Mouse (Mus musculus) liver, embryonic 12.5 days (tissue): ENCODE measurements at regions not wholly inside any gene's neighbourhood (a gene's known extent, or its start where the extent isn't known, plus 50 kb on each side); places are given as distances from the start of the nearest gene placed in this dataset.

Experiments
- ATAC-seq: fragments of 200-750 bp; cut with Nextera tagmentation; 2 replicates; pipeline ENCODE4 v1.8.0; 2017; ENCODE audit warnings: moderate number of reproducible peaks, mild to moderate bottlenecking, moderate library complexity
- H3K27ac ChIP-seq: fragments of 300-500 bp; sonication (generic); 2 replicates; pipeline ENCODE4 v1.5.1; 2016; ENCODE audit warnings: mild to moderate bottlenecking
- H3K27me3 ChIP-seq: fragments of 300-500 bp; sonication (generic); replicated peaks from 2 replicates; pipeline ENCODE4 v1.6.1; 2016; ENCODE audit warnings: mild to moderate bottlenecking, moderate library complexity
- H3K36me3 ChIP-seq: fragments of 300-500 bp; sonication (generic); 2 replicates; pipeline ENCODE4 v1.6.1; 2016; ENCODE audit warnings: mild to moderate bottlenecking, moderate library complexity
- H3K4me1 ChIP-seq: fragments of 300-500 bp; sonication (generic); 2 replicates; pipeline ENCODE4 v1.6.1; 2016
- H3K4me2 ChIP-seq: fragments of 300-500 bp; sonication (generic); 2 replicates; pipeline ENCODE4 v1.6.1; 2016; ENCODE audit warnings: mild to moderate bottlenecking, moderate library complexity
- H3K4me3 ChIP-seq: fragments of 300-500 bp; sonication (generic); 2 replicates; pipeline ENCODE4 v1.5.1; 2016; ENCODE audit warnings: mild to moderate bottlenecking, moderate library complexity
- H3K9ac ChIP-seq: fragments of 300-500 bp; sonication (generic); 2 replicates; pipeline ENCODE4 v1.6.1; 2016; ENCODE audit warnings: mild to moderate bottlenecking, moderate library complexity
- H3K9me3 ChIP-seq: fragments of 300-500 bp; sonication (generic); replicated peaks from 2 replicates; pipeline ENCODE4 v1.6.1; 2016; ENCODE audit warnings: mild to moderate bottlenecking, moderate library complexity
- WGBS: fragments of 180-500 bp; shearing (Covaris S2); methylation state at CpG from one replicate; pipeline ENCODE4 v1.1.7; 2016; ENCODE audit not compliant: insufficient replicate concordance; 5-methylcytosine and 5-hydroxymethylcytosine counted together

DNA sequence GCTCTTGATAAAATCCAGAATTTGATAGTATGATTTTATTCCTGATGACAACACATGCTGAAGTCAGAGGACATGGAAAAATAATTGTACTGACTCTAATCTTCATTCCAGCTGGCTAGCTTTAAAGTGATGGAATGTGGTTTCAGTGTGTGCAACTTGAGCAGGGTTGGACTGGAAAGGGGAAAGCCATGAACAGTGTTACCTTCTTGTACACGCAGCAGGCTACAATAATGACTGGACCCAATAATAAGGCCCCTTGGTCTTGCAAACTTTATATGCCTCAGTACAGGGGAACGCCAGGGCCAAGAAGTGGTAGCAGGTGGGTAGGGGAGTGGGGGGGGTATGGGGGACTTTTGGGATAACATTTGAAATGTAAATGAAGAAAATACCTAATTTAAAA is 90.8 kb upstream of the B430305J03Rik start:
- Histone ChIP-seq H3K27me3 (no peaks in the 10 kb centered on the region), H3K27ac (no peak overlapping the region), H3K4me3 (no peak overlapping the region), H3K9ac (no peak overlapping the region), H3K9me3 (no peaks in the 10 kb centered on the region), H3K4me1 (peaks cover 13% of the 10 kb centered on the region), H3K36me3 (no peaks in the 10 kb centered on the region), H3K4me2 (no peak overlapping the region)
- ATAC-seq, result no peak
- WGBS, result 71% methylated on average over 2 of the region's 2 CpGs

GRCm38 (mm10) chr3:61442000-61442739 is 76.4 kb upstream of the B430305J03Rik start:
- Histone ChIP-seq H3K9me3 (no peaks in the 10 kb centered on the region), H3K4me2 (no peak overlapping the region), H3K36me3 (no peaks in the 10 kb centered on the region), H3K9ac (no peak overlapping the region), H3K4me3 (no peak overlapping the region), H3K27me3 (no peaks in the 10 kb centered on the region), H3K4me1 (no peaks in the 10 kb centered on the region), H3K27ac (no peak overlapping the region)
- 69% methylated on average over 2 of the region's 2 CpGs for WGBS
- ATAC-seq, result no peak

- no peak for ATAC-seq
- H3K9ac ChIP-seq, result no peak overlapping the region
- H3K36me3 ChIP-seq, result no peaks in the 10 kb centered on the region
These were observed 75.7 kb upstream of the B430305J03Rik start for GRCm38 (mm10) chr3:61441445-61441844.

GRCm38 (mm10) chr3:61428713-61429112 is 63.0 kb upstream of the B430305J03Rik start:
- ATAC-seq, result no peak

More at GRCm38 (mm10) chr3:61441445-61441844, 75.7 kb upstream of the B430305J03Rik start:
- no peak overlapping the region for H3K4me2 ChIP-seq
- no peaks in the 10 kb centered on the region for H3K27me3 ChIP-seq
- 53% methylated on average over 4 of the region's 4 CpGs for WGBS
- no peak overlapping the region for H3K4me3 ChIP-seq
- H3K27ac ChIP-seq, result no peak overlapping the region
- no peaks in the 10 kb centered on the region for H3K4me1 ChIP-seq
- no peaks in the 10 kb centered on the region for H3K9me3 ChIP-seq

GRCm38 (mm10) chr3:61423945-61424344 is 58.2 kb upstream of the B430305J03Rik start:
- Histone ChIP-seq H3K27me3 (no peaks in the 10 kb centered on the region), H3K36me3 (no peaks in the 10 kb centered on the region), H3K4me1 (no peaks in the 10 kb centered on the region), H3K27ac (no peak overlapping the region), H3K9me3 (no peaks in the 10 kb centered on the region), H3K4me2 (no peak overlapping the region), H3K4me3 (no peak overlapping the region), H3K9ac (no peak overlapping the region)
- WGBS, result 54% methylated on average over 5 of the region's 5 CpGs
- ATAC-seq, result no peak

More at GRCm38 (mm10) chr3:61428713-61429112, 63.0 kb upstream of the B430305J03Rik start:
- Histone ChIP-seq H3K9me3 (no peaks in the 10 kb centered on the region), H3K27ac (no peak overlapping the region), H3K36me3 (no peaks in the 10 kb centered on the region), H3K4me3 (no peak overlapping the region), H3K4me2 (no peak overlapping the region), H3K27me3 (no peaks in the 10 kb centered on the region), H3K4me1 (no peaks in the 10 kb centered on the region), H3K9ac (no peak overlapping the region)
- WGBS, result 87% methylated on average over 1 of the region's 1 CpGs

GRCm38 (mm10) chr3:61419706-61420105 is 54.0 kb upstream of the B430305J03Rik start:
- no peak overlapping the region for H3K9ac ChIP-seq
- H3K4me3 ChIP-seq, result no peak overlapping the region
- H3K27me3 ChIP-seq, result no peaks in the 10 kb centered on the region
- no peaks in the 10 kb centered on the region for H3K9me3 ChIP-seq
- WGBS, result 78% methylated on average over 3 of the region's 3 CpGs
- no peaks in the 10 kb centered on the region for H3K4me1 ChIP-seq
- H3K36me3 ChIP-seq, result no peaks in the 10 kb centered on the region
- ATAC-seq, result no peak
- no peak overlapping the region for H3K27ac ChIP-seq
- no peak overlapping the region for H3K4me2 ChIP-seq

GRCm38 (mm10) chr3:61418096-61418495 is 52.3 kb upstream of the B430305J03Rik start:
- ATAC-seq, result no peak
- Histone ChIP-seq H3K4me2 (no peak overlapping the region), H3K36me3 (no peaks in the 10 kb centered on the region), H3K4me3 (no peak overlapping the region), H3K27ac (no peak overlapping the region), H3K27me3 (no peaks in the 10 kb centered on the region), H3K4me1 (no peaks in the 10 kb centered on the region), H3K9me3 (no peaks in the 10 kb centered on the region), H3K9ac (no peak overlapping the region)
- 75% methylated on average over 3 of the region's 3 CpGs for WGBS
